8 mouse cellular contexts compared by ENCODE assay signal in the genomic region with DNA sequence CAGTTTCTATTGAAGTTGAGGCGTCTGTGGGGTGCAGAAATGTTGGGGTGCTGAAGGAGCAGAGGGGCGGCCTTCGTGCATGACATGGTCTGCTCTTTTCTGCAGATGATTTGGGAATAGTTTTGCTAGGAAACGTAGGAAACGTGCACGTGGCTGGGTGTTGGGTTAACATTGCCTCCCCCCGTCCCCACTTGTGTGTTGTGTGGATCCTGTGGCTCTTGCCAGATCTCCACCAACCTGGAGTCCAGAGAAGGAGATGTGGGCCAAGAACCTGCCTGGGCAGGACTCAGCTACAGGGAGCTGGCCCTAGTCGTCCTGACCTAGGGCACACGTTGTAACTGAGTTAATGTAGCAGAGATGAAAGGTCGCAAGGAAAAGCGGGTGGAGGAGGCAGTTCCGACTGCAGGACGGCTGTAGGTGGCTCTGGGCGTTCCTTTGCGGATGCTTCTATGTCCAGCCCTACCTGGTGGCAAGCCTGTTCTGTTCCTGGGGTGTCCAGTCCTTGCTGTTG.
DNase-seq lines count a peak whose midpoint lies in the region; ATAC-seq and TF ChIP-seq lines count a peak whose summit lies in the region.

No protein-coding gene starts in this region.

- H3K4me1 ChIP-seq in ES-Bruce4 (ENCODE audit: control insufficient read depth, insufficient read depth, low read length) = no peaks in the 10 kb centered on the region
- peaks cover 82% of the 10 kb centered on the region for H3K4me1 ChIP-seq in forebrain, embryonic 13.5 days

- peak; percentile 49 for DNase-seq in cerebellum, adult 11 months
- peak; percentile 51 for DNase-seq in kidney, postnatal 10 days
- DNase-seq in neural tube, embryonic 10.5 days (ENCODE audit: extremely low spot score, low spot score) = peak; percentile 46
- no peak for DNase-seq in gastrocnemius, postnatal 36 days
- DNase-seq in urinary bladder, adult 18-20 months (ENCODE audit: low spot score in 2 of 2) = no peak

- no peak for ATAC-seq in cerebellum, adult (ENCODE audit: insufficient number of reproducible peaks, low FRiP score, low TSS enrichment)
- no peak for ATAC-seq in forebrain, embryonic 13.5 days

- H3K4me2 ChIP-seq in forebrain, embryonic 13.5 days = peak overlapping the region; percentile 94

- intact Hi-C loops in gastrocnemius, postnatal 36 days (cut with DNase I) = loop anchor here (5.0 kb wide), 1 partner anchor 42 kb away; no protein-coding TSS in a partner anchor

- no peaks in the 10 kb centered on the region for H3K36me3 ChIP-seq in ES-Bruce4 (ENCODE audit: control insufficient read depth, insufficient read depth, low read length, poor library complexity, severe bottlenecking)
- H3K36me3 ChIP-seq in forebrain, embryonic 13.5 days (ENCODE audit: poor library complexity, severe bottlenecking) = no peaks in the 10 kb centered on the region

- peak overlapping the region; percentile 78 for H3K9ac ChIP-seq in ES-Bruce4 (ENCODE audit: low read depth, poor library complexity, severe bottlenecking)
- peak overlapping the region; percentile 98 for H3K9ac ChIP-seq in forebrain, embryonic 13.5 days

- peaks cover 2% of the 10 kb centered on the region; the same call in 1 of the 2 replicates for H3K27me3 ChIP-seq in ES-Bruce4 (ENCODE audit: control insufficient read depth, insufficient read depth, low read length, poor library complexity, severe bottlenecking)
- H3K27me3 ChIP-seq in forebrain, embryonic 13.5 days = no peaks in the 10 kb centered on the region

- peak overlapping the region; percentile 71 for H3K4me3 ChIP-seq in ES-Bruce4 (ENCODE audit: low read depth, low read length)
- peak overlapping the region; percentile 95 for H3K4me3 ChIP-seq in forebrain, embryonic 13.5 days

- WGBS in forebrain, embryonic 13.5 days = under 1% methylated on average over 15 of the region's 15 CpGs

- H3K27ac ChIP-seq in ES-Bruce4 (ENCODE audit: insufficient read depth, low read length) = no peak overlapping the region
- peak overlapping the region; percentile 100 for H3K27ac ChIP-seq in forebrain, embryonic 13.5 days

- no peaks in the 10 kb centered on the region for H3K9me3 ChIP-seq in ES-Bruce4 (replicated peaks; ENCODE audit: control insufficient read depth, insufficient read depth, low read length, poor library complexity, severe bottlenecking)
- no peaks in the 10 kb centered on the region for H3K9me3 ChIP-seq in forebrain, embryonic 13.5 days (replicated peaks)

- no peak for TF ChIP-seq CTCF in ES-Bruce4 (IDR thresholded peaks at IDR 0.05; ENCODE audit: low read depth, low read length)

- TF ChIP-seq EP300 in ES-Bruce4 (IDR thresholded peaks at IDR 0.05; ENCODE audit: insufficient read depth, low read depth, low read length) = no peak

- TF ChIP-seq POLR2A in ES-Bruce4 (IDR thresholded peaks at IDR 0.05; ENCODE audit: insufficient read depth, low read length) = no peak

Comparison
In these comparisons a context has a peak if more than half of its experiments do, and no peak if none do; other contexts are left out.
1. DNase-seq: peak in cerebellum, adult 11 months (single experiment), kidney, postnatal 10 days (single experiment) and neural tube, embryonic 10.5 days (single experiment); none in gastrocnemius, postnatal 36 days (0 of 2) and urinary bladder, adult 18-20 months (0 of 2).